Mouse (Mus musculus) ES-E14 (cell line): ENCODE data around the gene Ap3d1.

Source experiments
- CHD2 ChIP-seq: IDR thresholded peaks from 2 replicates; pipeline ENCODE4 v1.6.1; 2014; ENCODE audit warnings: mild to moderate bottlenecking, low read depth, low read length, inconsistent platforms
- HCFC1 ChIP-seq: IDR thresholded peaks from 2 replicates; pipeline ENCODE4 v1.6.1; 2012; ENCODE audit warnings: low read length, inconsistent platforms, borderline replicate concordance; ENCODE audit not compliant: insufficient read depth
- ZNF384 ChIP-seq: IDR thresholded peaks from 2 replicates; pipeline ENCODE4 v1.6.1; 2012; ENCODE audit warnings: low read depth, low read length, inconsistent platforms

DNA sequence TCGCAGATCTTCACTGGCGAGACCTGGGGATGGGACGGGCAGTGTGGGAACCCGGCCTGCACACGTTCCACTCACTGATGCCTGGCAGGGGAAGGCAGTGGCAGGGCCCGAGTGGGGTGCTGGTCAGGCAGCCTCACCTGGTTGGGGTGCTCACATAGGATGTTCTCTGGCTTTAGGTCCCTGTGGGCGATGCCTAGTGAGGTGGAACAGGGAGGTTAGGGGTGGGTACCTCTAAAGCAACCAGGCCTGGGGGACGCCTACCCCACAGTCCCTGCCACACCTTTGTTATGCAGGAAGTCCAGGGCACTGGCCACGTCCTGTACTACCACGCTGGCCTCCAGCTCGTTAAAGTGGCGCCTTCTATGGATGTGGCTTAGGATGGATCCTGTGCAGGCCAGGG is 73.0 kb downstream of the Ap3d1 start:
- TF ChIP-seq CHD2 (no peak), HCFC1 (no peak), ZNF384 (no peak)
